Mouse (Mus musculus): ENCODE measurements around the gene Crisp2. TPM values are rescaled to one million over a fixed set of nuclear protein-coding genes. Genes with fewer than 3 reads are reported as not detected.
"Not testable (repeated sequence)": the region's sequence is repeated elsewhere in the genome, so short reads cannot be mapped to it uniquely, and the experiment has no call there.

Gene Crisp2
- total RNA-seq, 2 experiments from 2014 or later: not detected

DNA sequence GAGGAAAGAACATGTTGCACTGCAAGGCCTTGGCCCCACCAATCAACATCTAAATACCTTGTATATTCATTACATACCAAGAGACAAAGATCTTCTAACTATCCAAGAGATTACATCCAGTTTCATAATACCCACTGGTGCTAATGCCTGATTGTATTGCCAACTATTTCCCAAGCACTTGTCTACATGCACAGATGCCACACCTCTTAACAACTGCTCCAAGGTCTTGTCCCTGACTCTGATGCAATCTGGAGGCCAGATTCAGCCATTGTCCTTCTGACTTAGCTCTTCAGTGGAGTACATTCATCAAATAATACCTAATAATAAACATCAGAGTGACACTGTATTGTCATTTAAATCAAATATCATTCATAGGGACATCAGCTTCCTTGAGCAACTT lies 89.7 kb downstream of the Crisp2 start:
- DNase-seq (ENCODE audit: low spot score in 2 of 2): not testable (repeated sequence)

DNA sequence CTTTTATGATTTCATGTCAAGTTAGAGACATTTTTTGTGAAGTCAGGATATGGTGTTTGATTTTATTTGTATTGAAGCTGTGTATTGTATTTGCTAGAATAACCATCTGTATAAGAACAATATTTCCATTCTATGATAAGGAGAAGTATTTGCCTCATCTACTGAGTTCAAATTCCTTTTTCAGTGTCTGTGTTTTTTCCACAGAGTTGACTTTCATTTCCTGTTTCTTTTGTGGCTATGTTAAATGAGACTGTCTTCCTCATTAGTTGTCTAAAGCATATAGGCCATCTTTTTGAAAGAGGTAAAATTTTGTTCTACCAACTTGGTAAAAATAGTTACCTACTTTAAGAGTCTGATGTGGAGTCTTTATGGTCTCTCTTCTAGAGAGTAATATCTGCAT lies 90.5 kb downstream of the Crisp2 start:
- DNase-seq (ENCODE audit: low spot score in 2 of 2): no peak

Other genes with a start within 250 kb of the Crisp2 start
- not detected for gene Esp6, start 245.5 kb downstream of the Crisp2 start, total RNA-seq (2021)
- gene Esp4, start 208.4 kb downstream of the Crisp2 start, total RNA-seq (2021): not detected
- gene Esp3, start 174.9 kb downstream of the Crisp2 start, total RNA-seq (2021): not detected
- gene Esp1, start 79.9 kb downstream of the Crisp2 start, total RNA-seq (2021): not detected
- gene Rhag, start 4.1 kb upstream of the Crisp2 start, total RNA-seq (2021): not detected
- under 1 TPM in 1 of 2 experiments, not detected in 1; 0.28 TPM for gene 9130008F23Rik, start 73.6 kb upstream of the Crisp2 start, total RNA-seq (2021)
- gene Glyatl3, start 107.3 kb upstream of the Crisp2 start, total RNA-seq (2021): not detected
- 10 to 100 TPM; 39.9 to 46.2 TPM for gene Mut, start 127.7 kb upstream of the Crisp2 start, total RNA-seq (2021)
- gene Cenpq, start 128.0 kb upstream of the Crisp2 start, total RNA-seq (2021): 1 to 10 TPM; 4.3 to 4.7 TPM

Measured in layer of hippocampus, postnatal 14 days (tissue).